Mouse (Mus musculus) myocyte (in vitro differentiated cells): ENCODE measurements at regions not wholly inside any gene's neighbourhood (a gene's known extent, or its start where the extent isn't known, plus 50 kb on each side); places are given as distances from the start of the nearest gene placed in this dataset.

Experiments used
- MYOD1 ChIP-seq, 3 experiments: IDR thresholded peaks; one replicate each; pipeline ENCODE4 v1.6.1; 2011; ENCODE audit warnings: control low read depth in 2 of 3, low read depth in 2 of 3, mild to moderate bottlenecking in 2 of 3, moderate library complexity in 1 of 3; ENCODE audit not compliant: insufficient read length in 2 of 3, control insufficient read depth in 1 of 3
- USF1 ChIP-seq: IDR thresholded peaks from one replicate; pipeline ENCODE4 v1.6.1; 2011; ENCODE audit warnings: low read depth, mild to moderate bottlenecking, control low read depth, moderate library complexity

GRCm38 (mm10) chr10:96709698-96710356, 93.0 kb downstream of the Btg1 start:
- TF ChIP-seq MYOD1 (IDR thresholded peaks at IDR 0.05; ENCODE audit: control insufficient read depth in 1 of 3, insufficient read length in 2 of 3, low read depth in 2 of 3) (no peak), USF1 (no peak)
